Mouse (Mus musculus): ENCODE results near the gene Ccdc14. TPM values are rescaled to one million over a fixed set of nuclear protein-coding genes. Genes with fewer than 3 reads are reported as not detected.
"Not testable (repeated sequence)": the region's sequence is repeated elsewhere in the genome, so short reads cannot be mapped to it uniquely, and the experiment has no call there.

Ccdc14 gene
- total RNA-seq, 2 experiments from 2014 or later: 8.0 to 8.5 TPM

DNA sequence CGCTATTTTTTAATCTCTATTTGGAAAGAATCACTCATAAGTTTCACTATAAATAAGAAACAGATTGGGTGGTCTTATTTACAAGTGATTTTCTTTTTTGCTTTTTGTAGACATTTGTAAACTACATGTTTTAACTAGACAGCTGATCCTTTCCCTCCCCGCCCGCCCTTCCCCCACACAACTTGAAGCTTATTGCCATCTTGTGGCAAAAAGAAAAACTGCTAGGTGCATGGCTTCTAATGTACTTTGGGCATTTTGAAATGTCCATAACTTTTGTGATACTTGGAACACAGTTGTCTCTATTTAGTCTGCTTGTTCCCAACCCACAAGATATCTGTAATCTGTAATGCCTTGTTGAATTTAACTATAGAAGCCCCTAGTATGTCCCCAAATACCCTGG lies 21.1 kb downstream of the Ccdc14 start:
- DNase-seq: no peak

DNA sequence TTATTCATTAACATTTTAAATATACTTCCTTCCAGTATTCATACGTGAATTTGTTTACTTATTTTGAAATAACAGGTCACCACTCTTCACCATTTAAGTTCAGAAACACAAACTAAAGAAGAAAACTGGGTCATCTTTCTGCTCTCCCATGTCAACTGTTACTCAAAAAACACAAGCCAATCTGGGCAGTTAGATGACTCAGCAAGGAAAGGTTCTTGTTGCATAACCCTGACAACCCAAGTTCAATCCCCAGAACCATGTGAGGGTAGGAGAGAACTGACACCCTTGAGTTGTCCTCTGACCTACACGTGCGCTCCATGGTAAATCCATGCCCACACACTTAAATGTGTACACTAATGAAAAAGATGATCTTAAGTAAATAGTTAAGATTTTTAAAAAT lies 34.7 kb downstream of the Ccdc14 start:
- DNase-seq: no peak

DNA sequence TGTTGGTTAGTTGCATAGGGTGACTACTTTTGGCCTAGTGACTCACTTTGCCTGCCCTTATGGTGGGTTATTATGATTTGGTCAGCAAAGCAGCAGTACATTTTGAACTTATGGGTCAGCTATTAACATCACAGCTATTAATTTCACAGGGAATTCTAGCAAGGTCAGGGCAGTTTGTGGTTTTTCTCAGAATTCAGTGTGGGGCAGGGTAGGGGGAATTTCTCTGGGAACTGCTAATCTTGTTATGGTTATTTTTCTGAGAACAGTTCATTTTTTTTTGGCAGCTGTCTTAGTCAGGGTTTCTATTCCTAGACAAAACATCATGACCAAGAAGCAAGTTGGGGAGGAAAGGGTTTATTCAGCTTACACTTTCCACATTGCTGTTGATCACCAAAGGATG lies 38.2 kb downstream of the Ccdc14 start:
- DNase-seq: not testable (repeated sequence)

DNA sequence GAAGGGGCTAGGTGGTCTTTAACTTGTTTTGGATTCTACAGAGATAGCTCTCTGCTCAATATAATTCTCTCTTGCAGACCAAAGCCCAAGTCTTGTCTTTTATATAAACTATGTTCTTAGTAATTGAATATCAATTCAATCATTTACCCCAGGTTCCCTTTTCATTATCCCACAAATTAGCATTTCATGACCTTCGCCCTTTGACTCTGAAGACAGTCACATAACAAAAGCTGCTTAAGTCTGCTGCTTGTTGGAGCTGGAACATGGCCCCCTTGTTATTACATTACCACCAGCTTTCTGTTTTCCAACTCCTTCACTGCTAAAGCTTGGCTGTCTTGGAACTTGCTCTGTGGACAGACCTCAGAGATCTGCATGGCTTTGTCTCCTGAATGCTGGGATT lies 39.0 kb downstream of the Ccdc14 start:
- DNase-seq: no peak

DNA sequence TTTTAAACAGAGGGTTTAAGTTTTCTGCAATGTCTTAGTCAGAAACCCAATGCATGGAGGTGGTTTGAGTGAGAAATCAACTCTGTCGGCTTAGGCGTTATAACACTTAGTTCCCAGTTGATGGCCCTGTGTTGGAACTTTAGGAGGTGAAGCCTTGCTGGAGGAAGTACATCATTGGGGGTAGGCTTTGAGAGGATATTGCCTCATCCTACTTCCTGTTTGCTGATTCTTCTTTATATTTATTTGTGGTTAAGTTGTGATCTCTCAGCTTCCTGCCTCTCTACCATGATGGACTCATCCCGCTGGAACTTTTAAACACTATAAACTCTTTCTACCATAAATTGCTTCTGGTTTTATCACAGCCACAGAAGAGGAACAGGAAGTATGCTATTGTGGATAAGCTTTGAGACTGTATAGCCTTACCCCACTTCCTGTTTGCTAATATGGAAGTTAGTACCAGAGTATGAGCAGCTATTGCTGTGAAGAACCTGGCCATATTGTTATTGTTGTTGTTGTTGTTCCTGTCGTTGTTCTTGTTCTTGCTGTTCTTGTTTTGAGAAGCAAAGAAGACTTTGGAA lies 48.3 kb downstream of the Ccdc14 start:
- DNase-seq: no peak

DNA sequence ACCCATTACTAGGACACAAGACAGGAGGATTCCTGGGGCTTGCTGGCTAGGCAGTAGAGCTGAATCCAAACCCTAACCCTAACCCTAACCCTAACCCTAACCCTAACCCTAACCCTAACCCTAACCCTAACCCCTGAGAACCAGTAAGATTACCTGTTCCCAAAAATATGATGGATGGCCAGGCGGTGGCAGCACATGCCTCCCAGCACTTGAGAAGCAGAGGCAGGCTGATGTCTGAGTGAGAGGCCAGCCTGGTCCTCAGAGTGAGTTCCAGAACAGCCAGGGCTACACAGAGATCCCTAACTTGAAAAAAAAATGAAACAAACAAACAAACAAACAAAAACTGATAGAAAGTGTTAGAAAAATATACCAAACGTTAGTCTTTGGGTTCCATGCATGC lies 52.5 kb downstream of the Ccdc14 start:
- no peak for DNase-seq

DNA sequence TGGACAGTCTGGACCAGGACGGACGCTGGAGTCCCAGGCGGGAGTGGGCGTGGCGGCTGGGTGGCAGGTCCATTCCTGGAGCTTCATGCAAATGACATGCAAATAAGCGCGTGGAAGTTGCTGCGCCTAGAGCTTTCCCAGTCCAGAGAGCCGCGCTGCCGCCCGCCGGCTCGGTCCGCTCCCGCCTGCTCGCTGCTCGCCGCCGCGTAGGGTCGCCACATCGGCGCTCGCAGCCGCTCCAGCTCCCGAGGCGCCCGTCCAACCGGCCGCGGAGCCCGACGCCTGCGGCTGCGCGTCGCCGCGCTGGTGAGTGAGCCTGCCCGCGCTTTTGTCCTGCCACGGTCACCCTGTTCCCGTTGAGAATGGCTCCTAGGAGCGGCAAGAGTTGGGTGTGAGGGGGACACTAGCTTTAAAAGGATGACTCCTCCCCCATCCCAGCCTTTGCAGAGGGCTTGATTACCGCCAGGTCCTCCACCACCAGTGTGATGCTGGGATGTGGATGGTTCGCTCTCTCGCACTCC lies 54.7 kb downstream of the Ccdc14 start, which contains the start of gene Mylk:
Gene Mylk, plus strand, starts transcription at position 146 of the 521 bp plus-strand sequence.
- peak; percentile 90 for DNase-seq

DNA sequence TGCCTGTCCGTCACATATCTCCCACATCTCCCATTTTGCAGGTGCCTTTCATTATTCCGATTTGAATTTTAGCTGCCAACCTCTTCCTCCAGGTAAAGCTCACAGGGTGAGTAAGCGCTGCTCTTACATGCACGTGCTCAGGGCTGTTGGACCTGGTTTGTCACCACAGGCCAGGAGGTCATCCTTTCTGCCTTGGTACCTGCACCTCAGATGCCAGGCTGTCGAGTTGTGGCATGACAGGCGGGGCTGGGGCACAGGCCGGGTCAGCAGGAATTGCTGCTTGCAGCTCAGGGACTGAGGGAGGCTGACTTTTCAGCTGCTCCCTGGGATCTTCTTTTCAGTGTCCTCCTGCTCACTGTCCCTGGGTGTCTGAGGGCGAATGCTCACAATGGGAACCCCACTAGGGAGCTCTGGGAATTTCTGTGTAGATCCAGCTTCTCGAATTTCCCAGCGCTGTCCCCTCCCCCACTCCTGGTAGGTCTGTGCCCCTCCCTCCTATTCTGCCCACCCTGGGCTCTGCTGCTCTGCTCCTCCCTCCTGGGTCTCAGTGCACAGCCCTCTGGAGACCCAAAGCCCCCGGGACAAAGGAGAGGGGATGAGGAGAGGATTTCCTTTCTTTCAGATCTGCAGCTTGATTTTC lies 57.8 kb downstream of the Ccdc14 start:
- DNase-seq: no peak

DNA sequence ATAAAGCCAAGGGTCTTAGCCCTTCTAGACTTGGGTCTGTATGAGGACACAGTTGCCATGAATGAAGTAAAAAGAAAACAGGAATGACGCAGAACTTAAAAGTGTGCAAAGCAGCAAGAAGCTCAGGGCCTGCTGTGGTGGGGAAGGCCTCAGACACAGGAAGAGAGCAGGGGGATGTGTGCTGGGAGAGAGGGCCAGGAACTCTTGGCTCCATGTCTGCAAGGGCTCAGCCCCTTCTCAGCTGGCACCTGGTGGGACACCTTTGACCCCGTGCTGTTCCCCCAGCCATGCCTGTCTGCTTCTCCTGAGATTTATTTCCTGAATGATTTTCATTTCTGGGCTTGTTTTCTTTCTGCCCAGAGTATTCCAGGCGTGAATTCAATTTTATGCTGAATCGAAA lies 59.1 kb downstream of the Ccdc14 start:
- no peak for DNase-seq

DNA sequence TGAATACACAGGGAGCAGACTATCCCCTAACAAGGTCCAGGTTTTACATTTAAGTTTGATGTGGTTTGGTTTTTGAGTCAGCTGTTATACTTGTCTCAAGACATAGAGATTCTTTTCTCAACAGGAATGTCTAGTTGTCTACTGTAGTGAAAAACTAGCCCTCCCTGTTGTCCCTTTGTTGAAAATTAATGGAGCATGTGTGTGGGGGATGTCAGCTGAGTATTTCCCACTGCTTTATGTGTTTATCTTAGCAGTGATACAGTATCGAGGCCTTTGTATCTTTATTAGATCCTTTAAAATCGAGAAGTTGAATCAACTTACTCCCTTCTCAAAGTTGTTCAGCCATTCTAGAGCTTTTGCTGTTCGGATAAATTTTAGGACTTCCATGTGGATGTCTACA lies 61.6 kb downstream of the Ccdc14 start:
- no peak for DNase-seq

DNA sequence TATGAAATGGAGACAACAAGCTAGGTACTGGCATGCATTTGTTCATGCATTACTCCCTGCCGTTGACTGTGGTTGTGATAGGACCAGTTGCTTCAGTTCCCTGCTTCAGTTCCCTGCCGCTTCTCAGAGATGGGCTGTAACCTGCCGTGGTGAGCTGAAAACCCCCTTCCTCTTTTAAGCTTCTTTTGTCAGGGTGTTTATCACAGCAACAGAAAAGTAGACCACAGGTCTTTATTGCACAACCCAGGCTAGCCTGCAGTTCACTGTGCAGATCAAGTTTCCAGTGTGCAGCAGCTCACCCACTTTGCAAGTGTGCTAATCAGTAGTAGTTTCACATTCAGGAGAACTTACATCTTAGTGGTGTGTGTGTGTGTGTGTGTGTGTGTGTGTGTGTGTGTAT lies 62.6 kb downstream of the Ccdc14 start:
- DNase-seq: no peak

DNA sequence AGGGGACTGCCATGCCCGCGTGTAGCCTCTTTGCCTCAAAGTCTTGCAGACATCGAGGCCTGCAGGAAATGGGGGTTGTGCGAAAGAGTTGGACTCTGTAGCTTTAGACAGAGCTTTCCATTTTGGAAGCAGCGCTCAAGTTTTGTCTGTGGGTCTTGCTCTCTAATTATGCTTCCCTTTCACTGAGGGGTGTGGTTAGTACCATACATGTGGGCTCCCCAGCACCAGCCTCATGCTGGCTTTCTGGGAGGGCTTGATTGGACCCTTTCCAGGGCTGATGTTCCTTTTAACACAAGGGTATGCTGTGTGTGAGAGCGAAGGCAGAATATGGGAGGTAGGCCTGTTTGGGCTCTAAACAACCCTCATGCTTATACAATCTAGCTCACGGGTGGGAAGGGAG lies 66.6 kb downstream of the Ccdc14 start:
- DNase-seq: no peak

DNA sequence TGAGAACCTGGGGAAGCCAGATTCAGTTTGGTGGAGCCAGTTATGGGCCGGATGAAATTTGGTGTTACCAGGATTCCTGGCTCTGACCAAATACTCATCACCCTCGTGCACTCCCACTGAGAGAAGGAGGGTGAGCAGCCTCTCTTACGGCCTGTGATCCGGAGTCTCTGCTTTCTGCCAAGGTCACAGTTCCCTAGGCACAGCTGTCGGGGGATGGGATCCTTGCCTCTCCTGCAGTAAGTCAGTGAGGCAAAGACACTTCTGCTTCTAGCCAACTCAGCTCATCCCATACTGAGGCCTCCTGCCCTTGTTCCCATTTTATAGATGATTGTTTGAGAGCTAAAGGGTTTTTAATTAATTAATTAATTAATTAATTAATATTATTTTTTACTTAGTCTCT lies 67.8 kb downstream of the Ccdc14 start:
- no peak for DNase-seq

DNA sequence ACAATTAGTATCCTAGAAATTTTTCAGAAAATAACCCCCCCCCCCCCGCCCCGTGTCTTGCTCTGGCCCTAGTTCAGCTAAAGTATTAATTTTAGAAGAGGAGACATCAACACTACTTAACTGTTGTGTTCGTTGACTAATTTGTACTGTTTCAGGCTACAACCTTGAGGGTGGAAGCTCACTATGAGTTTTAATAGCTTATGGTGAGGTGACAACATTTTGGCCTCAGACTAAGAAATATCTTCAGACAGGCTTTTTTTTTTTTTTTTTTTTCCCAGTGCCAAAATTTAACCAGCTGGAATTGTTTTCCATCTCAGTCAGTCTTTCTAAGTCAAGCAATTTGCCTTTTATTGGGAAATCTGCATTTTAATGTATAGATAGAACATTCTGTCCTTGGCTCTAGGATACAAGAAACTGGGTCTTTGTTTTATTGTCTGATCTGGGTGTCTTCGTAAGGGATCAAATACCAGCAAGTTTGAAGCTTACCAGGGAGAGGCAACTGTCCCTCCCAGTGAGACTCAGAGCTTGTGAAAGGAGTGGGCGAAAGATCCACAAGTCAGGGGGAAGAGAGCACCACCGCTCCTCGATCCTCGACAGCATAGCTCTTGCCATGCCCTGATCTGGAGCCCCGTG lies 73.7 kb downstream of the Ccdc14 start:
- DNase-seq: no peak

DNA sequence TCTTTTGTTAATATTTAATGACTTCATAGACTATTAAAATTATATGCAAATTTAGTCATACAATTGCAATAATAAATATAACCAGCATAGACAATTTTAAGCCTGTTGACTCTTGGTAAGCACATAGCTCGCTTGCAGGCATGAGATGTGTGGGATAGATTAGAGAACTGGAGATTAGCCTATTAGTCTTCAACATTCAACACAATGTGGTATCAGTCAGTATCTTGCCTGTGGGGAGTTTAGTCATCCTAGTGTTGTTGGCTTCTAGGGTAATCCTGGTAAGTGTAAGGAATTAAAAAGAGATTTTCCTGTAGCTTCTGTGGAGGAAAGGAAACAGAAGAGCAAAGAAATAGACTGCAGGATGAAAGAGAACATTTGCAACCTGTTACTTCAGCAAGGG lies 75.2 kb downstream of the Ccdc14 start:
- no peak for DNase-seq

DNA sequence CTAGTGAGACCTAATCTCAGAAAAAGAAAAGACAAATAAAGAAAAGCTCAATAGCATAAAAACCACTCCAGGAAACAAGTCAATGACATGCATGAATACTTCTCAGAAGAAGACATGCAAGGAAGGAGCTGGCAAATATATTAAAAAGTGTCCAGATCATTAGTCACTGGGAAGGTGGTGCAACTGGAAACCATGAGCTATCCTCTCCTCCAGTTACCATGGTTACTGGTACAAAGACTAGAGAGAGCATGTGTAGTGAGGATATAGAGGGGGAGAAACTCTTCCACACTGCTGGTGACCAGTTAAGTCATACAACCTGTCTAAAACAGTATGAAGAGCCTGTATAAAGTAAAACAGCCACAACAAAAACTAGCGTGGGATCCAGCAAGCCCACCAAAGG lies 75.8 kb downstream of the Ccdc14 start:
- no peak for DNase-seq

DNA sequence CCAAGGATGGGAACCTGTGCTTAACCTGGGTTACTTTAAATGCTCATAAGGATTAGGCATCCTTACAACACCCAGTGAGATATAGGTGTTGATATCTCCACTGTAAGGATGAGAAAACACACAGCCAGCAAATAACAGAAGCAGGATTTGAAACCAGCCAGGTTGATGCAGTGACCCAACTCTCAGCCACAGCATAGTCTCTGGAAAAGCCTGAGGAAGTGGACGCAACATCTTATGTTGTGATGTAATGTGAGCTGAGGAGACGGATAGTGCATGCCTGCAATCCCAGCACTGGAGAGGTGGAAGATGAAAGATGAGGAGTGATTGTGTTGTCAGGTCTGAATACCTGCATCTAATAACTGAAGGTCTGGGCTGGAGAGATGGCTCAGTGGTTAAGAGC lies 77.0 kb downstream of the Ccdc14 start:
- DNase-seq: no peak

DNA sequence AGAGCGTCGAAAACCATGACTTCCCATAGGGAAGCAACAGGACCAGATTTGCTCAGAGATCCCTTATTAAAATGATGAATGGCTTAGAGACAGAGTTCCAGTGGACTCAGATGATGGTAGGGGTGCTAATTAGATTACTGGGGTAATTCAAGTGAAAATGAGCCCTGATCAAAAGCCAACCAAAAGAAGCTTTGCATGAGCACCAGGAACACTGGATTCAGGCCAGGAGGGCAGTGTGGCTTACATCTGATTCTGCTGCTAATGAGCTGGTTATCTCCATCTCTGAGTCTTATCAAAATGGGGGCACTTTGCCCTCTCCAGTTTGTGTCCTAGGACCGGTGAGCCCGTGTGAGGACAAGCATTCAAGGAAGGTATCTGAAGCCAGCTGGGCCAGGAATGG lies 78.0 kb downstream of the Ccdc14 start:
- no peak for DNase-seq

DNA sequence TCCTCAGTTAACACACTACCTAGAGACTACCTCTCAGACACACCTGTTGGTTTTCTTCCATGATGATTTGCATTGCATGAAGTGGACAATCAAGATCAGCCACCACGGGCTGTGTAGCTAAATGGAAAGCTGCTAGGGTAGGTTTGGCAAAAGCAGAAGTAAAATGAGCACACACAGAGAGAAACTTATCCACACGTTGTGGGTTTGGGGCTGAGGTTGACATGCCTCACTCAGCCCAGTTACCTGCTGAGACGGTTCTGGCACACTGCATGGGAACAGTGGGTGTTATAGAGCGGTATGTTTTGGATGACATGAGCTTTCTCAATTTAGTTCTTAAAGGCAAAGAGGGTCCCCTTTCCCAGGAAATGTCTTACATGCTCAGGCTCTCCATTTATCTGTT lies 79.7 kb downstream of the Ccdc14 start:
- no peak for DNase-seq

DNA sequence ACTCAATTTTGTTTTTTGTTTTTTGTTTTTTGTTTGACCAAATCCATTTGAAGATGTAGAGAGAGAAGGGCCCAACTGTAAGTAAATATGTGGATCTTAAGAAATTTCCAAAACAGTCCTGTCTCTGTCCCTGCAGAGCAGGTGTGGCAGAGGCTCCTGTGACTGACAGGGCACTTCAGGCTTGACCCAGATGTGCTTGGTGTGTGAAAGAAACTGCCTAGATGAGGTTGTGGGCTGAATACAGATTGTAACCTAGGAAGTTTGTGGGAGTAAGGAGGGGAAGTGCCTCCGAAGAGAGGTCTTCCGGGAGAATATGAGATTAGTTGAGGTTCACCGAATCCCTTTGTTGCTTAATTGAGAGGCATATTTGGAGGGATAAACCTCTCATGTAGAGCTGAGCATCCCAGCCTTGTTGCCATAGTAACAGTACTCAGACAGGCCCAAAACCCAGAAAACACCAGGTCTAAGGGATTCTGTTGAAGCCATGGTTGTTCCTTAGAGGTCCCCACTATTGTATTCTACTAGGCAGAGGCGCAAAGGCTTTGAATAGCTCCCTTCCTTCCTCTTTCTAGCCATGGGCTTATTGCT lies 82.1 kb downstream of the Ccdc14 start:
- no peak for DNase-seq

Measured in heart, postnatal 4 days (tissue).